Mouse (Mus musculus) G1E (cell line): Measurements from ENCODE around the gene Abca17. TPM values are rescaled to one million over a fixed set of nuclear protein-coding genes. Genes with fewer than 3 reads are reported as not detected.
A peak's percentile ranks its signal among the peaks of the same experiment; 100 is the strongest.

Source experiments
- ATAC-seq: 2 replicates; pipeline ENCODE4 v1.8.0; 2016; ENCODE audit warnings: mild to moderate bottlenecking; ENCODE audit not compliant: insufficient number of reproducible peaks, poor library complexity, low FRiP score, severe bottlenecking; ENCODE audit errors: extremely low read depth
- DNase-seq: peaks from one replicate; pipeline ENCODE4 v3.0.0; 2012; ENCODE audit warnings: low spot score
- H3K27me3 ChIP-seq: 2 replicates; pipeline ENCODE4 v1.6.1; 2012; ENCODE audit warnings: mild to moderate bottlenecking, low read length, inconsistent platforms; ENCODE audit not compliant: insufficient read depth
- H3K36me3 ChIP-seq: replicated peaks from 2 replicates; pipeline ENCODE3; 2012; ENCODE audit warnings: mild to moderate bottlenecking, inconsistent platforms
- H3K4me1 ChIP-seq: 2 replicates; pipeline ENCODE4 v1.6.1; 2012; ENCODE audit warnings: low read depth, low read length, inconsistent platforms, mixed read lengths; ENCODE audit not compliant: insufficient read depth
- H3K4me3 ChIP-seq: 2 replicates; pipeline ENCODE4 v1.5.1; 2012; ENCODE audit warnings: low read depth, mild to moderate bottlenecking, inconsistent platforms, low read length, moderate library complexity, mixed read lengths
- H3K9me3 ChIP-seq: replicated peaks from 2 replicates; pipeline ENCODE4 v1.6.1; 2012; ENCODE audit warnings: inconsistent platforms
- CTCF ChIP-seq: IDR thresholded peaks from 2 replicates; pipeline ENCODE4 v1.5.1; 2012; ENCODE audit warnings: low read depth, low read length, inconsistent platforms, mixed read lengths
- GATA1 ChIP-seq: IDR thresholded peaks from 2 replicates; pipeline ENCODE4 v1.6.1; 2012; ENCODE audit warnings: borderline replicate concordance, low read length, inconsistent platforms, mixed read lengths
- GATA2 ChIP-seq: IDR thresholded peaks from 2 replicates; pipeline ENCODE4 v1.6.1; 2012; ENCODE audit warnings: low read depth, low read length, inconsistent platforms, borderline replicate concordance
- POLR2AphosphoS5 ChIP-seq: IDR thresholded peaks from 2 replicates; pipeline ENCODE4 v1.6.1; 2012; ENCODE audit warnings: low read depth, low read length, inconsistent platforms; ENCODE audit not compliant: insufficient replicate concordance
- TAL1 ChIP-seq: conservative IDR thresholded peaks from 2 replicates; pipeline ENCODE4 v1.6.1; 2012; ENCODE audit warnings: low read depth, low read length, inconsistent platforms, mixed read lengths
- polyA plus RNA-seq: library from polyadenylated mRNA; stranded (reverse); fragments of >175 nt; gene quantifications from 2 replicates; pipeline ENCODE4 v1.2.3, GENCODE M21; 2012
- total RNA-seq, 2 experiments: library from RNA; stranded (forward) in 1 of 2; stranded (reverse) in 1 of 2; fragments of 200-1000 nt in 1 of 2; fragments of >200 nt in 1 of 2; fragmentation: Nextera tagmentation in 1 of 2; gene quantifications; 2 replicates each; pipeline ENCODE4 v1.2.3; 2014 to 2017

Abca17 gene
- total and polyA plus RNA-seq, 3 experiments: under 0.01 TPM; not detected in 2

GRCm38 (mm10) chr17:24361291-24361690, 10.4 kb upstream of the Abca17 start:
- DNase-seq: no peak
- H3K4me3 ChIP-seq: no peak overlapping the region
- H3K27me3 ChIP-seq: no peaks in the 10 kb centered on the region
- peaks cover 11% of the 10 kb centered on the region for H3K4me1 ChIP-seq
- ATAC-seq: no peak
- H3K36me3 ChIP-seq: peaks cover 89% of the 10 kb centered on the region
- H3K9me3 ChIP-seq: no peaks in the 10 kb centered on the region
- no peak for TF ChIP-seq POLR2AphosphoS5
- TF ChIP-seq GATA2: no peak
- TF ChIP-seq TAL1: no peak
- TF ChIP-seq GATA1: no peak
- no peak for TF ChIP-seq CTCF

DNA sequence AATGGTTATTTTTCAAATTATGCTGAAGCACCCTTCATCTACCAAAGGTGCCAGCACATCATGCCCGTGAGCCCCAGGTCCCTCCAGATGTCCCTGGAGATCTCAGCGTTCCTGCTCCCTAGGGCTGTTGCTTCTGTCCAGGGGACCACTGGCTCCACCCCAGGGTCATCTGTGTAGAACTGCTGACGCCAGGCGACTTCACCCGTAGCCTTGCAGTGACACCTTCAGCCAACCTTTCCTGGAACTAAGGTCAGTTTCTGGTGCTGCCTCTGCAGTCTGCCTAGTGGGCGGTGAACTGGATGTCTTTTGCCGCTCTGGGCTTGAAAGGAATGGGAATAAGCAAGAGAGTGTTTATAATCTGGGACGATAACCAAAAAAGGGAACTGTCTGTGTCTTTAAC, 10.0 kb upstream of the Abca17 start:
- peaks cover 84% of the 10 kb centered on the region for H3K36me3 ChIP-seq

GRCm38 (mm10) chr17:24359903-24360302, 9.0 kb upstream of the Abca17 start:
- no peak for TF ChIP-seq TAL1
- no peak for TF ChIP-seq GATA1
- ATAC-seq: no peak
- H3K36me3 ChIP-seq: peaks cover 77% of the 10 kb centered on the region

More for the DNA sequence above, 10.0 kb upstream of the Abca17 start:
- no peaks in the 10 kb centered on the region for H3K27me3 ChIP-seq
- ATAC-seq: no peak
- no peak overlapping the region for H3K4me3 ChIP-seq
- H3K9me3 ChIP-seq: no peaks in the 10 kb centered on the region
- no peak for TF ChIP-seq TAL1
- H3K4me1 ChIP-seq: peaks cover 14% of the 10 kb centered on the region
- DNase-seq: no peak

GRCm38 (mm10) chr17:24359006-24359405, 8.1 kb upstream of the Abca17 start:
- H3K27me3 ChIP-seq: no peaks in the 10 kb centered on the region
- H3K36me3 ChIP-seq: peaks cover 77% of the 10 kb centered on the region
- TF ChIP-seq CTCF (no peak), GATA2 (no peak), POLR2AphosphoS5 (no peak), TAL1 (no peak), GATA1 (no peak)
- no peak overlapping the region for H3K4me3 ChIP-seq
- no peak for DNase-seq
- no peak for ATAC-seq
- H3K9me3 ChIP-seq: no peaks in the 10 kb centered on the region
- H3K4me1 ChIP-seq: peaks cover 33% of the 10 kb centered on the region

More at GRCm38 (mm10) chr17:24359903-24360302, 9.0 kb upstream of the Abca17 start:
- no peak overlapping the region for H3K4me3 ChIP-seq
- peaks cover 24% of the 10 kb centered on the region for H3K4me1 ChIP-seq
- no peak for DNase-seq
- no peaks in the 10 kb centered on the region for H3K9me3 ChIP-seq
- H3K27me3 ChIP-seq: no peaks in the 10 kb centered on the region

GRCm38 (mm10) chr17:24355284-24355683, 4.4 kb upstream of the Abca17 start:
- no peak for ATAC-seq
- Histone ChIP-seq H3K4me3 (peak overlapping the region; percentile 9; the same call in 1 of the 2 replicates), H3K4me1 (peaks cover 57% of the 10 kb centered on the region), H3K27me3 (peaks cover 7% of the 10 kb centered on the region), H3K36me3 (peaks cover 47% of the 10 kb centered on the region), H3K9me3 (no peaks in the 10 kb centered on the region)
- DNase-seq: no peak
- no peak for TF ChIP-seq CTCF
- no peak for TF ChIP-seq TAL1
- no peak for TF ChIP-seq GATA1

GRCm38 (mm10) chr17:24353960-24354359, 3.1 kb upstream of the Abca17 start:
- no peaks in the 10 kb centered on the region for H3K9me3 ChIP-seq
- DNase-seq (peak; percentile 37), ATAC-seq (peak; percentile 56; the same call in 1 of the 2 replicates)
- H3K36me3 ChIP-seq: peaks cover 35% of the 10 kb centered on the region
- TF ChIP-seq CTCF: no peak
- TF ChIP-seq POLR2AphosphoS5: no peak
- no peak for TF ChIP-seq GATA1
- no peak for TF ChIP-seq GATA2
- peak; percentile 26; the same call in 1 of the 2 replicates for TF ChIP-seq TAL1
- peak overlapping the region; percentile 49; the same call in 1 of the 2 replicates for H3K4me3 ChIP-seq
- H3K4me1 ChIP-seq: peaks cover 57% of the 10 kb centered on the region
- H3K27me3 ChIP-seq: peaks cover 7% of the 10 kb centered on the region

DNA sequence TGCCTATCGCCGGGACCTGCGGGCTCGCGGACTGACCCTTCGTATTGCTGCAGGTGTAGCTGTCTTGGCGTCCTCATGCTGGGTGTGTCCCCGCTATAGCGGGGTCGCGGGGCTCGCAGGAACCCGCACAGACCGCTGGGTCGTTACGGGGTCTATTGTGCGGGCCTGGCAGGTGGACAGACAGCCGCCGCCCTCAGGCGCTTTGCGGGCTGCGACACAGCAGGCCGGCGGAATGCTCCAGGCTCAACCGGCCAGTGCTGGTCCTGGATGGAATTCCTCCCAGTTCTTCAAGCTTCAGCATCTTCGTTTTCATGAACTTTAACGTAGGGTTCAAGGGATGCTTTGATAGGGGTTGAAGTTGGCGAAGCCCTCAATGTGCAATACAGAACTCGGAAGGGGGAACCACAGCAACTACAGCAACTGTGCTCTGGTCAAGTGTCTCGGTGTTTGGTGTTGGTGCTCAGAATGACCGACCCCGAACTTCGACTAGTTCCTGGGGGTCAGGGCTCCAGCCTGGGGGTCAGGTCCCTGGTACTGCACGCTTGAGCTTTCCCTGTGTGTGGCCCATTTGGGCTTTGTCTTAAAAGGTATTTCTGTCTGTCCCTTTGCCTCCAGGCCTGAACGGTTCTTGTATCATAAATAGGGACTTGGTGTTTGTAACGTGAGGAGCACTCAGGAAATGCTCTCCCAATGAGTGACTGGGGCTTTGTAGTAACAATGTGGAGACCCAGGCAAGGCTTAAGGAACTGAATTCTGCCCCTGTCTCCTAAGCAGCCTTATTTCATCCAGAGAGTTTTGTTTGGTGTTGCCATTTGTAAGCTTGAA, 1.7 kb upstream of the Abca17 start:
- TF ChIP-seq CTCF (no peak), GATA1 (no peak)
- Histone ChIP-seq H3K27me3 (peaks cover 7% of the 10 kb centered on the region), H3K4me1 (peaks cover 57% of the 10 kb centered on the region), H3K9me3 (no peaks in the 10 kb centered on the region), H3K36me3 (peaks cover 21% of the 10 kb centered on the region), H3K4me3 (peak overlapping the region; percentile 84)
- DNase-seq: no peak
- no peak for ATAC-seq
